Mouse (Mus musculus) thymus, postnatal 36 days (tissue): ENCODE measurements around the gene Rpl12.
A peak's percentile ranks its signal among the peaks of the same experiment; 100 is the strongest.

Experiments used
- DNase-seq, 2 experiments: peaks; one replicate each; pipeline ENCODE4 v3.0.0; 2022; ENCODE audit warnings: mixed read lengths in 2 of 2

The Rpl12 gene

GRCm38 (mm10) chr2:32947454-32947853 lies 13.9 kb upstream of the Rpl12 start:
- no peak for DNase-seq

- DNase-seq = no peak
These were observed 6.8 kb upstream of the Rpl12 start for GRCm38 (mm10) chr2:32954581-32954980.

- DNase-seq = peak in 1 of 2 experiments; percentile 15
These were observed 4.0 kb upstream of the Rpl12 start for GRCm38 (mm10) chr2:32957344-32957743.

- DNase-seq = no peak
These were observed 1.1 kb upstream of the Rpl12 start for GRCm38 (mm10) chr2:32960273-32960672.

GRCm38 (mm10) chr2:32962062-32962874 lies 909 bp downstream of the Rpl12 start:
- no peak for DNase-seq

GRCm38 (mm10) chr2:32962875-32963220 lies 1.5 kb downstream of the Rpl12 start:
- DNase-seq = peak; percentile 68 to 84

GRCm38 (mm10) chr2:32963544-32963943 lies 2.2 kb downstream of the Rpl12 start:
- DNase-seq = no peak

GRCm38 (mm10) chr2:32963981-32964380 lies 2.6 kb downstream of the Rpl12 start:
- no peak for DNase-seq

- DNase-seq = no peak
These were observed 3.5 kb downstream of the Rpl12 start for GRCm38 (mm10) chr2:32964659-32965457.

- DNase-seq = no peak
These were observed 4.3 kb downstream of the Rpl12 start for GRCm38 (mm10) chr2:32965511-32966183.

GRCm38 (mm10) chr2:32966184-32966688 lies 4.9 kb downstream of the Rpl12 start:
- no peak for DNase-seq

- DNase-seq = peak; percentile 76
These were observed 5.6 kb downstream of the Rpl12 start for GRCm38 (mm10) chr2:32966689-32967631.

- DNase-seq = no peak
These were observed 6.8 kb downstream of the Rpl12 start for GRCm38 (mm10) chr2:32968024-32968614.

- DNase-seq = no peak
These were observed 8.0 kb downstream of the Rpl12 start for GRCm38 (mm10) chr2:32969326-32969725.

GRCm38 (mm10) chr2:32971235-32971634 lies 9.9 kb downstream of the Rpl12 start:
- no peak for DNase-seq

- no peak for DNase-seq
These were observed 12.9 kb downstream of the Rpl12 start for GRCm38 (mm10) chr2:32974216-32974615.

GRCm38 (mm10) chr2:32977114-32977513 lies 15.8 kb downstream of the Rpl12 start:
- no peak for DNase-seq

- DNase-seq = no peak
These were observed 17.3 kb downstream of the Rpl12 start for GRCm38 (mm10) chr2:32978675-32979074.

GRCm38 (mm10) chr2:32979675-32980074 lies 18.3 kb downstream of the Rpl12 start:
- DNase-seq = no peak

- no peak for DNase-seq
These were observed 19.9 kb downstream of the Rpl12 start for GRCm38 (mm10) chr2:32981281-32981680.

GRCm38 (mm10) chr2:32981725-32982271 lies 20.4 kb downstream of the Rpl12 start, which contains the start of gene Slc2a8:
Slc2a8 (minus strand) TSS chr2:32982083.
- peak; percentile 68 to 80 for DNase-seq
